Mouse (Mus musculus) heart, embryonic 16.5 days (tissue): ENCODE results near the gene Spink4. TPM values are rescaled to one million over a fixed set of nuclear protein-coding genes. Genes with fewer than 3 reads are reported as not detected.
A peak's percentile ranks its signal among the peaks of the same experiment; 100 is the strongest.

ENCODE experiments used
- ATAC-seq: fragments of 200-750 bp; cut with Nextera tagmentation; replicated peaks from 2 replicates; pipeline ENCODE4 v1.8.0; 2017; ENCODE audit warnings: moderate number of reproducible peaks; ENCODE audit not compliant: insufficient read depth, low FRiP score; ENCODE audit errors: extremely low read depth
- H3K27ac ChIP-seq: fragments of 300-500 bp; sonication (generic); 2 replicates; pipeline ENCODE4 v1.5.1; 2014; ENCODE audit warnings: mild to moderate bottlenecking, low read length, control low read depth, moderate library complexity
- H3K27me3 ChIP-seq: fragments of 300-500 bp; sonication (generic); 2 replicates; pipeline ENCODE4 v1.6.1; 2014; ENCODE audit warnings: low read length, mixed read lengths; ENCODE audit not compliant: control insufficient read depth, insufficient read depth
- H3K36me3 ChIP-seq: fragments of 300-500 bp; sonication (generic); 2 replicates; pipeline ENCODE4 v1.6.1; 2014; ENCODE audit not compliant: control insufficient read depth, insufficient read depth
- H3K4me1 ChIP-seq: fragments of 300-500 bp; sonication (generic); 2 replicates; pipeline ENCODE4 v1.6.1; 2014; ENCODE audit warnings: low read length, mixed read lengths; ENCODE audit not compliant: control insufficient read depth, insufficient read depth
- H3K4me2 ChIP-seq: fragments of 300-500 bp; sonication (generic); 2 replicates; pipeline ENCODE4 v1.6.1; 2014; ENCODE audit warnings: low read depth, mild to moderate bottlenecking, control low read depth, low read length
- H3K4me3 ChIP-seq: fragments of 300-500 bp; sonication (generic); 2 replicates; pipeline ENCODE4 v1.5.1; 2014; ENCODE audit warnings: mild to moderate bottlenecking, control low read depth, low read length
- H3K9ac ChIP-seq: fragments of 300-500 bp; sonication (generic); 2 replicates; pipeline ENCODE4 v1.6.1; 2014; ENCODE audit warnings: low read length, control low read depth
- H3K9me3 ChIP-seq: fragments of 300-500 bp; sonication (generic); replicated peaks from 2 replicates; pipeline ENCODE4 v1.6.1; 2016; ENCODE audit warnings: low read length; ENCODE audit not compliant: control insufficient read depth
- WGBS: fragments of 180-500 bp; shearing (Covaris S2); extraction: QIAGEN DNeasy Blood & Tissue Kit; methylation state at CpG from one replicate; pipeline ENCODE4 v1.1.7; 2014; 5-methylcytosine and 5-hydroxymethylcytosine counted together
- polyA plus RNA-seq: library from polyadenylated mRNA; unstranded; fragments of >200 nt; fragmentation: Nextera tagmentation; extraction: Ambion mirVana; gene quantifications from 2 replicates; pipeline ENCODE4 v1.2.1, GENCODE M21; 2015

Spink4 gene
- polyA plus RNA-seq: 5.4 and 6.4 TPM in 2 replicates

DNA sequence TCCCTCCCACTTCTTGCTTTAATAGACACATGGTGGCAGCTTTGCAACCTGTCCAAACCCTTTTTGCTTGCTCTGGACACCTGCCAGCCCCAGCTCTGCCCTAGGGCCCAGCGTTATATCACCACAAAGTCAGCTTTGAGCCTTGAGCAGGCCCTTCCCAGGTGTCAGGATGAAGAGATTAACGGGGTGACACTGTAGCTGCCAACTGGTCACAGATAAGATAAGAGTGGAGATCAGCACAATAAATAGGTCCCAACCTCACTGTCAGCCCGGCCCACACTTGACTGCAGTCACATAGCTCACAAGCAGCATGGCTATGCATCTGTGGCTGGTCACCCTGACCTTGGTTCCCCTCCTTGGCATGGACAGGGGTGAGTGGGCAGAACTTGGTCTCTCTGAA lies at the start of gene Spink4:
Gene Spink4 (plus strand): TSS at position 268 of the 400 bp plus-strand sequence.
- ATAC-seq: peak; percentile 80

DNA sequence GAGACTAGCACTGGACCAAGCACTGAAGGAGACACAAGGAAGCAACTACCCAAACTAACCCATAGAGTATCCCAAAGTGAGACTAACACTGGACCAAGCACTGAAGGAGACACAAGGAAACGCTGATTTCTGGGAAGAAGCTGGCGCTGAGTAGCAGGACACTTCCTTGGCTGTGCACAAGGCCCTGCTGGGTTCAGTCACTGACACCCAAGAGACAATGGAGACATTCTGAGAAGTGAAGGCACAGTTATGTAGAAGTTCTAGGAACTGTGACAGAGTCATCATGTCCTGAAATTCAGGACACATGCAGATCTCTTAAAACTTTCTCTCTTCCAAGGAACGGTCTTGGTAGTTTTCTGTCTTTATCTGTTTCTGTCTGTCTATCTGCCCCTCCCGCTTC lies 49.6 kb upstream of the Spink4 start:
- no peak for ATAC-seq
- Histone ChIP-seq H3K4me3 (no peak overlapping the region), H3K4me2 (no peak overlapping the region), H3K9ac (no peak overlapping the region), H3K36me3 (no peaks in the 10 kb centered on the region), H3K27ac (no peak overlapping the region), H3K4me1 (peaks cover 31% of the 10 kb centered on the region), H3K27me3 (no peaks in the 10 kb centered on the region), H3K9me3 (no peaks in the 10 kb centered on the region)
- 72% methylated on average over 4 of the region's 4 CpGs for WGBS

More for the DNA sequence above, at the start of gene Spink4:
- Histone ChIP-seq H3K4me2 (no peak within 1 kb of the TSS), H3K9me3 (no peaks in the 10 kb centered on the region), H3K4me1 (peaks cover 10% of the 10 kb centered on the region), H3K36me3 (no peaks in the 10 kb centered on the region), H3K9ac (no peak within 1 kb of the TSS; the same call in 1 of the 2 replicates), H3K4me3 (no peak within 1 kb of the TSS), H3K27ac (peak within 1 kb of the TSS; percentile 69), H3K27me3 (no peaks in the 10 kb centered on the region)
- WGBS: 7% methylated on average over 3 of the region's 3 CpGs

DNA sequence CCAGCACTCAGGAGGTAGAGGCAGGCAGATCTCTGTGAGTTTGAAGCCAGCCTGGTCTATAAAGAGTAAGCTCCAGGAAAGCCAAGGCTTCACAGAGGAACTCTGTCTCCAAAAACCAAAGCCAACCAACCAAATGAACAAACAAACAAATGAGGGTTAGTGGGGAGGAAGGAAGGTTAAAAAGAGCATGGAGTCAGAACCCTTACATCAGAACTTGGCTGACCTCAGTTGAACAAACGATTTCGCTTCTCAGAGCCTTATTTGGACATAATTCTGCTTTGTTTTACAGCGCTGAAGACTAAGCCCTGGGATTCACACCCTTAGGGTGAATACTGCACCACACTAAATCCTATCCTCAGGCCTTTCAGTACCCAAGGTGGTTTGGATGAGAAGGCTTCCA lies 47.7 kb upstream of the Spink4 start:
- Histone ChIP-seq H3K27ac (no peak overlapping the region), H3K4me2 (no peak overlapping the region), H3K4me3 (no peak overlapping the region), H3K27me3 (no peaks in the 10 kb centered on the region), H3K4me1 (peaks cover 40% of the 10 kb centered on the region), H3K36me3 (no peaks in the 10 kb centered on the region), H3K9ac (no peak overlapping the region), H3K9me3 (no peaks in the 10 kb centered on the region)
- 82% methylated on average over 3 of the region's 3 CpGs for WGBS
- ATAC-seq: no peak

DNA sequence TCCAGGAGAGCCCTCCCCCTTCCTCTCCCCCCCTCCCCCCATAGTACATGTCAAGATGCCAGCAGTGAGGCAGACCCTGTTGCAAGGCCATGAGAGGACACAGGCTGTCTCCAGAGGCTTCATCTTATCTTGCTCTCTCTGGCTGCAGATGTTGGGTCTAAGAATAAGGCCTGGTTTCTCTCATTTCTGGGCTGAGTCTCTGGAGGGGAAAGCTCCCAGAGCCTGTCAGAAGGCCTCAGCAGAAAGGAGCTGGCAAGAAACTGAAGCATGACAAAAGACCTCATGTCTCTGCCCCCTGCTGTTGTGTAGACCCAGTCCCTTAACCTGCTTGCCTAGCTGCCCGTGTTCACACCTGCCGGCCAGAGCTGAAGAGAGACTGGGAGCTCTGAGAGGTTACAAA lies 46.5 kb upstream of the Spink4 start:
- Histone ChIP-seq H3K9me3 (no peaks in the 10 kb centered on the region), H3K36me3 (no peaks in the 10 kb centered on the region), H3K4me1 (peaks cover 47% of the 10 kb centered on the region), H3K4me2 (no peak overlapping the region), H3K27ac (peak overlapping the region; percentile 76), H3K27me3 (no peaks in the 10 kb centered on the region), H3K9ac (peak overlapping the region; percentile 60), H3K4me3 (no peak overlapping the region)
- 68% methylated on average over 2 of the region's 2 CpGs for WGBS
- no peak; the same call in 1 of the 2 replicates for ATAC-seq

DNA sequence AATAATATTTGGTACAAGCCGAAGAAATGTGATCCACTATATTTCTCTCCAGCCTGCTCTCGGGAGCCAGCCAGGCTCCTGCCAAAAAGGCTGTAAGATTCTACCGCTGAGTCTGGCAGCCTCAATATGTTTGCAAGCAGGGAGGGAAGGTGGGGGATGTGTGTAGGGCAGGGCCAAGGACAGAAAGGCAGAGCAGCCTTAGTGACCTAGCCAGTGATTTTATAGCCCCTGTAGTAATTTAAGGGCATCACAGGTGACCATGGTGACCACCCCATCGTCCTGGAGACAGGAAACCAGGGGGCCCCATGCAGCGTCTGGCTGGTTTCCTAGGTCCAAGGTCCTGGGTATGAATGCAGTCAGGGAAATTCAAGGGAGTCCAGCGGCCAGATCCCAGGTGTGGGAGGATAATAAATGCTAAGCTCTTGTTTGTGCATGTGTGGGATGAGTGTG lies 45.7 kb upstream of the Spink4 start:
- peak; percentile 53; the same call in 1 of the 2 replicates for ATAC-seq
- Histone ChIP-seq H3K4me2 (no peak overlapping the region), H3K27me3 (no peaks in the 10 kb centered on the region), H3K9ac (peak overlapping the region; percentile 60), H3K36me3 (no peaks in the 10 kb centered on the region), H3K4me1 (peaks cover 39% of the 10 kb centered on the region), H3K27ac (peak overlapping the region; percentile 76), H3K9me3 (no peaks in the 10 kb centered on the region), H3K4me3 (no peak overlapping the region)
- WGBS: 32% methylated on average over 6 of the region's 6 CpGs

DNA sequence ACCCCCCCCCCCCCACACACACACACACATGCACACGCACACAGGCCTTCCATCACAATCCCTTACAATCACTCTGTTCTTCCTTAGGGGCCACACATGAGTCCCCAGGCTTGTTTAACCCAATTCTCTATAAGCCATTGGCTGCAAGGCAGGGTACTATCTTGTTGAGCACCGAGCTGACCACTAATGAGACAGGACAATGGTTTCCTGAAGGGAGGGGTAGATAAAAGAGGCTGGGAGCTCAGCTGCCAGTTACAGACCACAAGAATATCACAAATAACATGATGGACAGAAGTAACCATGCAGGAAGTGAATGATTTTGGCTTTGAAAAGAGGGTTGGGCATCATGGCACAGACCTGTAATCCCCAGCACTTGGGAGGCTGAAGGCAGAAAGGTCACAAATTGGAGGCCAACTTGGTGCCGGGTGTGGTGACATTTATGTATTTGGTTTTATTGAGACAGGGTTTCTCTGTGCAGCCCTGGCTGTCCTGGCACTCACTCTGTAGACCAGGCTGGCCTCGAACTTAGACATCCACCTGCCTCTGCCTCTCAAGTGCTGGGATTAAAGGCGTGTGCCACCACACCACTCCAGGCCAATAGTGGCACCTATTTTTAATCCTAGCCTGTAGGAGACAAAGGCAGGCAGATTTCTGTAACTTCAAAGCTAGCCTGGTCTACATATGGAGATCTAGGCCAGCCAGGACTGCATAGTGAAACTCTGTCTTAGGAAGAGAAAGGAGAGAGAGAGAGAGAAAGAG lies 44.9 kb upstream of the Spink4 start:
- Histone ChIP-seq H3K27ac (no peak overlapping the region; the same call in 1 of the 2 replicates), H3K9me3 (no peaks in the 10 kb centered on the region), H3K4me3 (no peak overlapping the region), H3K4me1 (peaks cover 39% of the 10 kb centered on the region), H3K36me3 (no peaks in the 10 kb centered on the region), H3K27me3 (no peaks in the 10 kb centered on the region), H3K4me2 (no peak overlapping the region), H3K9ac (no peak overlapping the region)
- ATAC-seq: no peak
- WGBS: 78% methylated on average over 5 of the region's 5 CpGs

DNA sequence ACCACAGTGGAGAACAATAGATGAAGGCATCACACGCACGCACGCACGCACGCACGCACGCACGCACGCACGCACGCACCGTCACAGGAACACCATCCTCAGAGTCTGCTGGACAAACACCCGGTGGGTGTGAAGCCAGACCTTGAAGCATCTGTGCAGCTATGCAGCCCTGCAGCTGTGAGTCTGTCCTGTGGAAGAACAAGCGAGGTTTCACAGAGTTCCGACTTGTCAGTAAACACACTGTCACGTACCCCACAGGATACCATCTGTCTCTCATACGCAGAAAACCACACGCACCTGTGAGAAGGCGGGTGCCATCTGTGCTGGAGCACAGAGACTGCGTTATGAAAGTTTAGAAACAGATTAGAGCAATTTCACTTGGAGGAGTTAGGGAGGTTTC lies 44.0 kb upstream of the Spink4 start:
- no peak overlapping the region for H3K9ac ChIP-seq
- H3K4me1 ChIP-seq: peaks cover 39% of the 10 kb centered on the region
- H3K36me3 ChIP-seq: no peaks in the 10 kb centered on the region
- H3K27ac ChIP-seq: peak overlapping the region; percentile 55
- H3K27me3 ChIP-seq: no peaks in the 10 kb centered on the region
- 80% methylated on average over 20 of the region's 20 CpGs for WGBS
- H3K4me3 ChIP-seq: no peak overlapping the region
- no peak; the same call in 1 of the 2 replicates for ATAC-seq
- no peaks in the 10 kb centered on the region for H3K9me3 ChIP-seq
- H3K4me2 ChIP-seq: no peak overlapping the region

DNA sequence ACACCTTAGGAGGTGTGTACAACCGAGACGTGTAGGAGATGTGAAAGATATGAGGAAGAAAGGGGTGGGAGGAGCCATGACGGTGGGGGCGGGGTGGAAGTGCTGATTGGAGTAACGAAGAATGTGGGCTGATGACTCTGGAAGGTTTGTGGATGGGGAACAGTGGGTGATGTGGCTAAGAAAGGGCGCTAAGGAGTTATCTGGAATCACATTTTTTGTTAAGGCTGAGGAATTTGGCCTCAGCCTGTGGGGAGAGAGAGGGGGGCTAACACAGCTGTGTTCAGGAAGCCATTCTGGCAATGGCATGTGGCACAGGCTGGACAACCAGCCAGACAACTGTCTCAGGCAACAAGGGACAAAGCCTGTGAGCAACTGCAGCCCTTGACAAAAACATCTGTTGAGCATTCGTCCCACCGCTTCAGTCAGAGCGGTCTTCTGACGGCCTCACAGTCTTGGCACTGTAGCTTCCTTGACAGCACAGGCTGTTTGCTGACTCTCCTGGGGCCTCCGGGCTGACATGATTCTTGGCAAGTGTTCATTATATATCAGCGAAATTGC lies 43.0 kb upstream of the Spink4 start:
- H3K9ac ChIP-seq: 0 out of 2 replicates have a peak overlapping the region, but pooled peaks have one; percentile 7
- H3K9me3 ChIP-seq: no peaks in the 10 kb centered on the region
- H3K4me3 ChIP-seq: peak overlapping the region; percentile 2; the same call in 1 of the 2 replicates
- H3K27ac ChIP-seq: peak overlapping the region; percentile 73
- 11% methylated on average over 12 of the region's 12 CpGs for WGBS
- no peaks in the 10 kb centered on the region for H3K27me3 ChIP-seq
- peak overlapping the region; percentile 55 for H3K4me2 ChIP-seq
- H3K36me3 ChIP-seq: no peaks in the 10 kb centered on the region
- peak; percentile 70 for ATAC-seq
- H3K4me1 ChIP-seq: peaks cover 39% of the 10 kb centered on the region

DNA sequence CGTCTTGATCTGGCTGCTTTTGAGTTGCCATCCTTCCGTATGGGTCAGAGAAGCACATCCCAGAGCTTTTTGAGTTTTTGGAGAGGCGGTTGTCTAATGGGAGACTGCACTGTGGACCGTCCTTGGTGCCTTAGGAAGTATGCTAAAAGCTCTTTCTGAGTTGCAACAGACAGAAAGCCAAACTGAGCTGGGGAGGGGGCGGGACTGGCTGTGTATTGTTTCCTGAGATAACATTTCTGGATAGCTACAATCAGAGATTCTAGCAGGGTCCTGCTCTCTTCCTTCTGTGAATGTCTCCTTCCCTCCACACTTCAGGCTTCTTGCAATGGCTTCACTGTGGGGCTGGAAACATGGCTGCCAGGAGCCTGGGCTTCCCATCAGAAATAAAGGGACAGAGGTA lies 42.3 kb upstream of the Spink4 start:
- peak overlapping the region; percentile 73 for H3K27ac ChIP-seq
- no peak overlapping the region for H3K9ac ChIP-seq
- H3K4me3 ChIP-seq: no peak overlapping the region
- WGBS: 59% methylated on average over 5 of the region's 5 CpGs
- ATAC-seq: no peak
- no peaks in the 10 kb centered on the region for H3K27me3 ChIP-seq
- H3K4me1 ChIP-seq: peaks cover 39% of the 10 kb centered on the region
- peak overlapping the region; percentile 55 for H3K4me2 ChIP-seq
- no peaks in the 10 kb centered on the region for H3K9me3 ChIP-seq
- H3K36me3 ChIP-seq: no peaks in the 10 kb centered on the region
